Mouse (Mus musculus) midbrain, embryonic 13.5 days (tissue): ENCODE data around the gene Dmac2. TPM values are rescaled to one million over a fixed set of nuclear protein-coding genes. Genes with fewer than 3 reads are reported as not detected.

Experiments used
- ATAC-seq: fragments of 200-750 bp; cut with Nextera tagmentation; 2 replicates; pipeline ENCODE4 v1.8.0; 2017; ENCODE audit warnings: mild to moderate bottlenecking, moderate TSS enrichment, moderate library complexity
- H3K27ac ChIP-seq: fragments of 300-500 bp; sonication (generic); 2 replicates; pipeline ENCODE4 v1.5.1; 2015; ENCODE audit warnings: inconsistent platforms, mild to moderate bottlenecking, moderate library complexity
- H3K27me3 ChIP-seq: fragments of 300-500 bp; sonication (generic); 2 replicates; pipeline ENCODE4 v1.6.1; 2015; ENCODE audit warnings: mild to moderate bottlenecking, inconsistent platforms
- H3K36me3 ChIP-seq: fragments of 300-500 bp; sonication (generic); 2 replicates; pipeline ENCODE4 v1.6.1; 2015; ENCODE audit warnings: mild to moderate bottlenecking, inconsistent platforms
- H3K4me1 ChIP-seq: fragments of 300-500 bp; sonication (generic); replicated peaks from 2 replicates; pipeline ENCODE4 v1.6.1; 2015; ENCODE audit warnings: inconsistent platforms
- H3K4me2 ChIP-seq: fragments of 300-500 bp; sonication (generic); replicated peaks from 2 replicates; pipeline ENCODE4 v1.6.1; 2015; ENCODE audit warnings: moderate library complexity, mild to moderate bottlenecking, inconsistent platforms
- H3K4me3 ChIP-seq: fragments of 300-500 bp; sonication (generic); replicated peaks from 2 replicates; pipeline ENCODE4 v1.5.1; 2015; ENCODE audit warnings: mild to moderate bottlenecking, inconsistent platforms
- H3K9ac ChIP-seq: fragments of 300-500 bp; sonication (generic); replicated peaks from 2 replicates; pipeline ENCODE4 v1.6.1; 2015; ENCODE audit warnings: mild to moderate bottlenecking, inconsistent platforms
- H3K9me3 ChIP-seq: fragments of 300-500 bp; sonication (generic); 2 replicates; pipeline ENCODE4 v1.6.1; 2016; ENCODE audit warnings: mild to moderate bottlenecking, inconsistent platforms
- WGBS: fragments of 180-500 bp; shearing (Covaris S2); methylation state at CpG from one replicate; pipeline ENCODE4 v1.1.7; 2015; 5-methylcytosine and 5-hydroxymethylcytosine counted together
- polyA plus RNA-seq: library from polyadenylated mRNA; unstranded; fragments of >200 nt; fragmentation: Nextera tagmentation; extraction: Ambion mirVana; gene quantifications from 2 replicates; pipeline ENCODE4 v1.2.1, GENCODE M21; 2015

The Dmac2 gene
- polyA plus RNA-seq, 1 experiment from 2014 or later = 34.2 TPM

- H3K4me2 ChIP-seq = peak overlapping the region; percentile 63
- no peaks in the 10 kb centered on the region for H3K27me3 ChIP-seq
- ATAC-seq = no peak
- H3K4me3 ChIP-seq = peak overlapping the region; percentile 56
- H3K9ac ChIP-seq = peak overlapping the region; percentile 56; the same call in 1 of the 2 replicates
- H3K36me3 ChIP-seq = peaks cover 21% of the 10 kb centered on the region
- H3K4me1 ChIP-seq = peaks cover 8% of the 10 kb centered on the region
- H3K9me3 ChIP-seq = no peaks in the 10 kb centered on the region
- WGBS = 23% methylated on average over 5 of the region's 5 CpGs
- H3K27ac ChIP-seq = no peak overlapping the region
These were observed 443 bp downstream of the Dmac2 start for GRCm38 (mm10) chr7:25619722-25619991.

GRCm38 (mm10) chr7:25620101-25620500 lies 887 bp downstream of the Dmac2 start:
- peak overlapping the region; percentile 56 for H3K4me3 ChIP-seq
- peaks cover 25% of the 10 kb centered on the region for H3K36me3 ChIP-seq
- peaks cover 8% of the 10 kb centered on the region for H3K4me1 ChIP-seq
- H3K4me2 ChIP-seq = peak overlapping the region; percentile 63
- H3K9ac ChIP-seq = no peak overlapping the region
- 94% methylated on average over 5 of the region's 5 CpGs for WGBS
- no peak for ATAC-seq
- H3K27ac ChIP-seq = no peak overlapping the region
- no peaks in the 10 kb centered on the region for H3K27me3 ChIP-seq
- no peaks in the 10 kb centered on the region for H3K9me3 ChIP-seq

GRCm38 (mm10) chr7:25620751-25621150 lies 1.5 kb downstream of the Dmac2 start:
- Histone ChIP-seq H3K36me3 (peaks cover 30% of the 10 kb centered on the region), H3K4me2 (no peak overlapping the region), H3K27ac (no peak overlapping the region), H3K4me3 (no peak overlapping the region), H3K9ac (no peak overlapping the region), H3K27me3 (no peaks in the 10 kb centered on the region), H3K9me3 (no peaks in the 10 kb centered on the region), H3K4me1 (peaks cover 8% of the 10 kb centered on the region)
- ATAC-seq = no peak
- 93% methylated on average over 11 of the region's 11 CpGs for WGBS

- no peak for ATAC-seq
- Histone ChIP-seq H3K27ac (no peak overlapping the region), H3K4me1 (peaks cover 22% of the 10 kb centered on the region), H3K4me3 (no peak overlapping the region), H3K36me3 (peaks cover 35% of the 10 kb centered on the region), H3K9ac (no peak overlapping the region), H3K27me3 (peaks cover 21% of the 10 kb centered on the region), H3K9me3 (no peaks in the 10 kb centered on the region), H3K4me2 (no peak overlapping the region)
- WGBS = 91% methylated on average over 11 of the region's 11 CpGs
These were observed 4.7 kb downstream of the Dmac2 start for GRCm38 (mm10) chr7:25623857-25624370.

- Histone ChIP-seq H3K4me2 (no peak overlapping the region), H3K4me3 (no peak overlapping the region), H3K4me1 (peaks cover 18% of the 10 kb centered on the region), H3K9ac (no peak overlapping the region), H3K27me3 (peaks cover 24% of the 10 kb centered on the region), H3K27ac (no peak overlapping the region), H3K36me3 (peaks cover 44% of the 10 kb centered on the region), H3K9me3 (no peaks in the 10 kb centered on the region)
- WGBS = 82% methylated on average over 5 of the region's 5 CpGs
- ATAC-seq = no peak
These were observed 5.6 kb downstream of the Dmac2 start for GRCm38 (mm10) chr7:25624851-25625250.

- no peak overlapping the region for H3K4me3 ChIP-seq
- WGBS = 79% methylated on average over 10 of the region's 10 CpGs
- no peak overlapping the region for H3K9ac ChIP-seq
- H3K4me1 ChIP-seq = peaks cover 17% of the 10 kb centered on the region
- no peaks in the 10 kb centered on the region for H3K9me3 ChIP-seq
- H3K36me3 ChIP-seq = peaks cover 53% of the 10 kb centered on the region
- H3K27ac ChIP-seq = no peak overlapping the region
- no peak for ATAC-seq
- no peak overlapping the region for H3K4me2 ChIP-seq
- peaks cover 24% of the 10 kb centered on the region for H3K27me3 ChIP-seq
These were observed 6.5 kb downstream of the Dmac2 start for GRCm38 (mm10) chr7:25625594-25626250.

GRCm38 (mm10) chr7:25626509-25627430 lies 7.6 kb downstream of the Dmac2 start, which contains the start of gene B3gnt8:
B3gnt8 (plus strand) TSS chr7:25626654.
- H3K4me1 ChIP-seq = peaks cover 17% of the 10 kb centered on the region
- H3K9ac ChIP-seq = peak within 1 kb of the TSS; percentile 19
- no peak within 1 kb of the TSS for H3K27ac ChIP-seq
- 20% methylated on average over 29 of the region's 29 CpGs for WGBS
- peak within 1 kb of the TSS; percentile 45 for H3K4me2 ChIP-seq
- no peak for ATAC-seq
- H3K9me3 ChIP-seq = no peaks in the 10 kb centered on the region
- peaks cover 63% of the 10 kb centered on the region for H3K36me3 ChIP-seq
- H3K27me3 ChIP-seq = peaks cover 24% of the 10 kb centered on the region
- peak within 1 kb of the TSS; percentile 18 for H3K4me3 ChIP-seq

- H3K27ac ChIP-seq = no peak overlapping the region
- H3K36me3 ChIP-seq = peaks cover 66% of the 10 kb centered on the region
- peak overlapping the region; percentile 45 for H3K4me2 ChIP-seq
- H3K4me3 ChIP-seq = peak overlapping the region; percentile 18; the same call in 1 of the 2 replicates
- no peaks in the 10 kb centered on the region for H3K9me3 ChIP-seq
- 20% methylated on average over 38 of the region's 38 CpGs for WGBS
- peak overlapping the region; percentile 19 for H3K9ac ChIP-seq
- peak; percentile 44; the same call in 1 of the 2 replicates for ATAC-seq
- H3K27me3 ChIP-seq = peaks cover 24% of the 10 kb centered on the region
- H3K4me1 ChIP-seq = peaks cover 17% of the 10 kb centered on the region
These were observed 8.5 kb downstream of the Dmac2 start for GRCm38 (mm10) chr7:25627431-25628322.

GRCm38 (mm10) chr7:25628323-25628620 lies 9.1 kb downstream of the Dmac2 start:
- 65% methylated on average over 8 of the region's 8 CpGs for WGBS

GRCm38 (mm10) chr7:25632679-25633078 lies 13.5 kb downstream of the Dmac2 start:
- H3K9me3 ChIP-seq = no peaks in the 10 kb centered on the region
- H3K4me3 ChIP-seq = no peak overlapping the region
- no peak overlapping the region for H3K27ac ChIP-seq
- WGBS = 94% methylated on average over 5 of the region's 5 CpGs
- H3K36me3 ChIP-seq = peaks cover 80% of the 10 kb centered on the region
- H3K4me2 ChIP-seq = no peak overlapping the region
- H3K27me3 ChIP-seq = peaks cover 15% of the 10 kb centered on the region
- no peak overlapping the region for H3K9ac ChIP-seq
- no peak for ATAC-seq
- H3K4me1 ChIP-seq = peaks cover 5% of the 10 kb centered on the region

More at GRCm38 (mm10) chr7:25628323-25628620, 9.1 kb downstream of the Dmac2 start:
- no peaks in the 10 kb centered on the region for H3K9me3 ChIP-seq
- no peak overlapping the region for H3K4me2 ChIP-seq
- no peak overlapping the region for H3K27ac ChIP-seq
- peaks cover 24% of the 10 kb centered on the region for H3K27me3 ChIP-seq
- peaks cover 67% of the 10 kb centered on the region for H3K36me3 ChIP-seq
- no peak for ATAC-seq
- peaks cover 17% of the 10 kb centered on the region for H3K4me1 ChIP-seq
- H3K4me3 ChIP-seq = no peak overlapping the region
- H3K9ac ChIP-seq = no peak overlapping the region

- Histone ChIP-seq H3K27ac (no peak overlapping the region), H3K9me3 (no peaks in the 10 kb centered on the region), H3K4me3 (no peak overlapping the region), H3K9ac (no peak overlapping the region), H3K27me3 (no peaks in the 10 kb centered on the region), H3K36me3 (peaks cover 83% of the 10 kb centered on the region), H3K4me1 (no peaks in the 10 kb centered on the region), H3K4me2 (no peak overlapping the region)
- WGBS = 92% methylated on average over 3 of the region's 3 CpGs
- no peak for ATAC-seq
These were observed 17.2 kb downstream of the Dmac2 start for GRCm38 (mm10) chr7:25636373-25636772.
